Mouse (Mus musculus): ENCODE results near the gene Mapkapk3.
A peak's percentile ranks its signal among the peaks of the same experiment; 100 is the strongest.

Mapkapk3 gene

GRCm38 (mm10) chr9:107289211-107290076 is at the start of gene Mapkapk3:
Gene Mapkapk3 (minus strand): TSS chr9:107289877.
- peak; percentile 88 to 89 for DNase-seq

GRCm38 (mm10) chr9:107338172-107338883 is 48.7 kb upstream of the Mapkapk3 start, which contains the start of gene Hemk1:
Gene Hemk1 (minus strand): TSS chr9:107338350.
- peak; percentile 76 for DNase-seq

- no peak for DNase-seq
Measured at GRCm38 (mm10) chr9:107336386-107336785, 46.7 kb upstream of the Mapkapk3 start.

- DNase-seq, result peak; percentile 66 to 72
Measured at GRCm38 (mm10) chr9:107335909-107336308, 46.2 kb upstream of the Mapkapk3 start.

GRCm38 (mm10) chr9:107335046-107335445 is 45.4 kb upstream of the Mapkapk3 start:
- DNase-seq, result no peak

GRCm38 (mm10) chr9:107334356-107334755 is 44.7 kb upstream of the Mapkapk3 start:
- peak; percentile 52 to 61 for DNase-seq

- no peak for DNase-seq
Measured at GRCm38 (mm10) chr9:107333686-107334085, 44.0 kb upstream of the Mapkapk3 start.

- no peak for DNase-seq
Measured at GRCm38 (mm10) chr9:107330791-107331190, 41.1 kb upstream of the Mapkapk3 start.

GRCm38 (mm10) chr9:107327879-107328620 is 38.4 kb upstream of the Mapkapk3 start:
- DNase-seq, result no peak

- DNase-seq, result no peak
Measured at GRCm38 (mm10) chr9:107325904-107326303, 36.2 kb upstream of the Mapkapk3 start.

GRCm38 (mm10) chr9:107324799-107325561 is 35.3 kb upstream of the Mapkapk3 start:
- DNase-seq, result no peak

GRCm38 (mm10) chr9:107323558-107323957 is 33.9 kb upstream of the Mapkapk3 start:
- peak in 1 of 2 experiments; percentile 26 for DNase-seq

- DNase-seq, result no peak
Measured at GRCm38 (mm10) chr9:107322461-107323050, 32.9 kb upstream of the Mapkapk3 start.

- DNase-seq, result no peak
Measured at GRCm38 (mm10) chr9:107315791-107316190, 26.1 kb upstream of the Mapkapk3 start.

- DNase-seq, result no peak
Measured at GRCm38 (mm10) chr9:107313926-107314325, 24.2 kb upstream of the Mapkapk3 start.

GRCm38 (mm10) chr9:107312811-107313584 is 23.3 kb upstream of the Mapkapk3 start:
- DNase-seq, result peak; percentile 60 to 73

GRCm38 (mm10) chr9:107309600-107309999 is 19.9 kb upstream of the Mapkapk3 start:
- DNase-seq, result no peak

- DNase-seq, result no peak
Measured at GRCm38 (mm10) chr9:107309171-107309570, 19.5 kb upstream of the Mapkapk3 start.

GRCm38 (mm10) chr9:107308346-107309000 is 18.8 kb upstream of the Mapkapk3 start:
- DNase-seq, result no peak

- DNase-seq, result no peak
Measured at GRCm38 (mm10) chr9:107307886-107308285, 18.2 kb upstream of the Mapkapk3 start.

Data from thymus, postnatal 36 days (tissue).